Mouse (Mus musculus): Measurements from ENCODE around the gene Clasp1. TPM values are rescaled to one million over a fixed set of nuclear protein-coding genes. Genes with fewer than 3 reads are reported as not detected.

Gene Clasp1
- polyA plus RNA-seq, 1 experiment from 2014 or later, result 70.0 TPM

GRCm38 (mm10) chr1:118625921-118626320, 237.1 kb downstream of the Clasp1 start:
- Histone ChIP-seq H3K9me3 (ENCODE audit: control insufficient read depth, low read length) (no peaks in the 10 kb centered on the region), H3K27me3 (ENCODE audit: control insufficient read depth, insufficient read depth, low read length) (peaks cover 11% of the 10 kb centered on the region), H3K27ac (ENCODE audit: low read depth, low read length) (no peak overlapping the region), H3K4me2 (replicated peaks; ENCODE audit: low read depth, low read length) (no peak overlapping the region), H3K4me3 (ENCODE audit: low read length) (no peak overlapping the region), H3K9ac (ENCODE audit: low read depth, low read length) (no peak overlapping the region), H3K36me3 (ENCODE audit: control insufficient read depth, insufficient read depth, low read length) (no peaks in the 10 kb centered on the region), H3K4me1 (ENCODE audit: control insufficient read depth, insufficient read depth, low read length) (0 out of 2 replicates have a peak, but pooled peaks cover 5% of the 10 kb centered on the region)
- 53% methylated on average over 2 of the region's 2 CpGs for WGBS
- ATAC-seq (ENCODE audit: low FRiP score, low TSS enrichment), result no peak

DNA sequence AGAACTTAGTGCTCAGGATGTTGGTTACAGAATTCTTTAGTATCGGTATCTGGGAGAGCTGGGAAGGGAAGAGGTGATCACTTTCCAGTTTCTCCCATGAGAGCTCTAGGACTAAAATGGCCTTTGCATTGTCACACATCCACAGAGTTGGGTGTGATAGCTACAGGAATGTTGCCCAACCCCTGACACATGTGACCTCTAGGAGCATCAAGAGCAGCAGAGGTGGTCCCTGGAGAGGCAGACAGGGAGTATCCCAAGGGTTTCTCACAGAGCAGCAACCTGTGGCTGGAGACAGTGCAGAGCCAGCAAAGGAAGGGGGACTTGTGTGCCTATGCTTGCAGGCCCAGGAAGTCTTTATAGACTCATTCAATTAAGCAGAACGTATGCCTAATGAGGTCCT, 237.6 kb downstream of the Clasp1 start:
- Histone ChIP-seq H3K27me3 (ENCODE audit: control insufficient read depth, insufficient read depth, low read length) (peaks cover 11% of the 10 kb centered on the region), H3K4me3 (ENCODE audit: low read length) (no peak overlapping the region), H3K9ac (ENCODE audit: low read depth, low read length) (no peak overlapping the region), H3K9me3 (ENCODE audit: control insufficient read depth, low read length) (no peaks in the 10 kb centered on the region), H3K27ac (ENCODE audit: low read depth, low read length) (no peak overlapping the region), H3K36me3 (ENCODE audit: control insufficient read depth, insufficient read depth, low read length) (no peaks in the 10 kb centered on the region), H3K4me1 (ENCODE audit: control insufficient read depth, insufficient read depth, low read length) (0 out of 2 replicates have a peak, but pooled peaks cover 5% of the 10 kb centered on the region), H3K4me2 (replicated peaks; ENCODE audit: low read depth, low read length) (no peak overlapping the region)
- WGBS, result 76% methylated on average over 2 of the region's 2 CpGs
- ATAC-seq (ENCODE audit: low FRiP score, low TSS enrichment), result no peak

- Histone ChIP-seq H3K9me3 (ENCODE audit: control insufficient read depth, low read length) (no peaks in the 10 kb centered on the region), H3K9ac (ENCODE audit: low read depth, low read length) (peak within 1 kb of the TSS; percentile 67), H3K27ac (ENCODE audit: low read depth, low read length) (no peak within 1 kb of the TSS; the same call in 1 of the 2 replicates), H3K4me3 (ENCODE audit: low read length) (peak within 1 kb of the TSS; percentile 65), H3K27me3 (ENCODE audit: control insufficient read depth, insufficient read depth, low read length) (peaks cover 11% of the 10 kb centered on the region), H3K36me3 (ENCODE audit: control insufficient read depth, insufficient read depth, low read length) (no peaks in the 10 kb centered on the region), H3K4me1 (ENCODE audit: control insufficient read depth, insufficient read depth, low read length) (0 out of 2 replicates have a peak, but pooled peaks cover 5% of the 10 kb centered on the region), H3K4me2 (replicated peaks; ENCODE audit: low read depth, low read length) (peak within 1 kb of the TSS; percentile 88)
- ATAC-seq (ENCODE audit: low FRiP score, low TSS enrichment), result peak; percentile 93
- under 1% methylated on average over 48 of the region's 48 CpGs for WGBS
Measured at GRCm38 (mm10) chr1:118627781-118628464, 239.1 kb downstream of the Clasp1 start, which contains the start of gene Tfcp2l1. Tfcp2l1 (plus strand) TSS chr1:118627945.

DNA sequence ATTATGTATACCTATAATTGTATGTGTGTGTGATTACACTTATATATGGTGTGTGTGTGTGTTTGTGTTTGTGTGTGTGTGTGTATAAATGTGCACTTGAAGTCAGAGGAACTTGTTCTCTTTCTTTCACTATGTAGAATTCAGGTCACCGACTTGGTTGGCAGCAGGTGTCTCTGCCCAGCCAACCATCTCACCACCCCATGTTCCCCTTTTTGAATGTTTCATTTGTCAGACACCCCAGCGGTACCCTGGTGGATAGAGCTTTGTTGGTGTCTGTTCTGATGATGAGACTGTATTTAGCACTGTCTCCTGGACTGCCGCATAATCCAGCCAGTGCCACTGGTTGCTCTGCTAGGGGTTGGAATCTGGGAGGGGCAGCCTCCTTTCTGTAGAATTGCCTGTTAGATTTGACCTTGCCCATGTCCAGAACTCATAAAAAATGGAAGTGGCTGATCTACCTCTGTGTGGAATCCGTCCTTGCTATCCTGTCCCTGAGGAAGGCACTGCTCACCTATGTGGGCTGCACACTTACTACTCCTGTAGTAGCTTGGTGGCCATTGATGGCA, 244.6 kb downstream of the Clasp1 start:
- H3K27ac ChIP-seq (ENCODE audit: low read depth, low read length), result no peak overlapping the region
- 80% methylated on average over 4 of the region's 4 CpGs for WGBS
- no peak overlapping the region for H3K4me2 ChIP-seq (replicated peaks; ENCODE audit: low read depth, low read length)
- no peak overlapping the region for H3K9ac ChIP-seq (ENCODE audit: low read depth, low read length)
- no peak for ATAC-seq (ENCODE audit: low FRiP score, low TSS enrichment)
- no peak overlapping the region for H3K4me3 ChIP-seq (ENCODE audit: low read length)
- H3K4me1 ChIP-seq (ENCODE audit: control insufficient read depth, insufficient read depth, low read length), result no peaks in the 10 kb centered on the region
- no peaks in the 10 kb centered on the region for H3K9me3 ChIP-seq (ENCODE audit: control insufficient read depth, low read length)
- no peaks in the 10 kb centered on the region; the same call in 1 of the 2 replicates for H3K27me3 ChIP-seq (ENCODE audit: control insufficient read depth, insufficient read depth, low read length)
- no peaks in the 10 kb centered on the region for H3K36me3 ChIP-seq (ENCODE audit: control insufficient read depth, insufficient read depth, low read length)

- ATAC-seq (ENCODE audit: low FRiP score, low TSS enrichment), result no peak
- Histone ChIP-seq H3K9ac (ENCODE audit: low read depth, low read length) (no peak overlapping the region), H3K27ac (ENCODE audit: low read depth, low read length) (no peak overlapping the region), H3K4me3 (ENCODE audit: low read length) (no peak overlapping the region), H3K9me3 (ENCODE audit: control insufficient read depth, low read length) (no peaks in the 10 kb centered on the region), H3K36me3 (ENCODE audit: control insufficient read depth, insufficient read depth, low read length) (no peaks in the 10 kb centered on the region), H3K4me1 (ENCODE audit: control insufficient read depth, insufficient read depth, low read length) (no peaks in the 10 kb centered on the region), H3K27me3 (ENCODE audit: control insufficient read depth, insufficient read depth, low read length) (no peaks in the 10 kb centered on the region), H3K4me2 (replicated peaks; ENCODE audit: low read depth, low read length) (no peak overlapping the region)
- WGBS, result 72% methylated on average over 2 of the region's 2 CpGs
Measured at GRCm38 (mm10) chr1:118642296-118642999, 253.6 kb downstream of the Clasp1 start.

- no peaks in the 10 kb centered on the region for H3K36me3 ChIP-seq (ENCODE audit: control insufficient read depth, insufficient read depth, low read length)
- no peak overlapping the region for H3K4me2 ChIP-seq (replicated peaks; ENCODE audit: low read depth, low read length)
- WGBS, result 49% methylated on average over 9 of the region's 9 CpGs
- ATAC-seq (ENCODE audit: low FRiP score, low TSS enrichment), result no peak
- H3K27ac ChIP-seq (ENCODE audit: low read depth, low read length), result no peak overlapping the region
- no peaks in the 10 kb centered on the region for H3K4me1 ChIP-seq (ENCODE audit: control insufficient read depth, insufficient read depth, low read length)
- H3K4me3 ChIP-seq (ENCODE audit: low read length), result no peak overlapping the region
- no peaks in the 10 kb centered on the region for H3K9me3 ChIP-seq (ENCODE audit: control insufficient read depth, low read length)
- H3K9ac ChIP-seq (ENCODE audit: low read depth, low read length), result no peak overlapping the region
- no peaks in the 10 kb centered on the region for H3K27me3 ChIP-seq (ENCODE audit: control insufficient read depth, insufficient read depth, low read length)
Measured at GRCm38 (mm10) chr1:118643138-118643979, 254.5 kb downstream of the Clasp1 start.

GRCm38 (mm10) chr1:118645701-118646100, 256.8 kb downstream of the Clasp1 start:
- Histone ChIP-seq H3K4me2 (replicated peaks; ENCODE audit: low read depth, low read length) (no peak overlapping the region), H3K4me3 (ENCODE audit: low read length) (no peak overlapping the region), H3K4me1 (ENCODE audit: control insufficient read depth, insufficient read depth, low read length) (0 out of 2 replicates have a peak, but pooled peaks cover 11% of the 10 kb centered on the region), H3K27ac (ENCODE audit: low read depth, low read length) (no peak overlapping the region), H3K36me3 (ENCODE audit: control insufficient read depth, insufficient read depth, low read length) (no peaks in the 10 kb centered on the region), H3K9ac (ENCODE audit: low read depth, low read length) (no peak overlapping the region), H3K27me3 (ENCODE audit: control insufficient read depth, insufficient read depth, low read length) (no peaks in the 10 kb centered on the region), H3K9me3 (ENCODE audit: control insufficient read depth, low read length) (no peaks in the 10 kb centered on the region)
- 61% methylated on average over 4 of the region's 4 CpGs for WGBS
- ATAC-seq (ENCODE audit: low FRiP score, low TSS enrichment), result no peak

- no peak overlapping the region for H3K9ac ChIP-seq (ENCODE audit: low read depth, low read length)
- no peak overlapping the region for H3K4me3 ChIP-seq (ENCODE audit: low read length)
- no peaks in the 10 kb centered on the region for H3K9me3 ChIP-seq (ENCODE audit: control insufficient read depth, low read length)
- peaks cover 17% of the 10 kb centered on the region; the same call in 1 of the 2 replicates for H3K4me1 ChIP-seq (ENCODE audit: control insufficient read depth, insufficient read depth, low read length)
- no peak for ATAC-seq (ENCODE audit: low FRiP score, low TSS enrichment)
- H3K36me3 ChIP-seq (ENCODE audit: control insufficient read depth, insufficient read depth, low read length), result no peaks in the 10 kb centered on the region
- no peak overlapping the region for H3K27ac ChIP-seq (ENCODE audit: low read depth, low read length)
- H3K4me2 ChIP-seq (replicated peaks; ENCODE audit: low read depth, low read length), result no peak overlapping the region
- H3K27me3 ChIP-seq (ENCODE audit: control insufficient read depth, insufficient read depth, low read length), result no peaks in the 10 kb centered on the region
- WGBS, result 26% methylated on average over 3 of the region's 3 CpGs
Measured at GRCm38 (mm10) chr1:118648015-118648414, 259.2 kb downstream of the Clasp1 start.
